Mouse (Mus musculus) bone marrow macrophage, adult 2 months (primary cell): ENCODE results near the gene Mdm2.

ENCODE experiments used
- CTCF ChIP-seq: IDR thresholded peaks from 2 replicates; pipeline ENCODE4 v1.5.1; 2012; ENCODE audit warnings: low read depth, mild to moderate bottlenecking, low read length, moderate library complexity
- POLR2A ChIP-seq: IDR thresholded peaks from 2 replicates; pipeline ENCODE4 v1.6.1; 2012; ENCODE audit warnings: mild to moderate bottlenecking, low read depth, low read length, borderline replicate concordance

GRCm38 (mm10) chr10:117712191-117712754, 1.7 kb upstream of the Mdm2 start:
- no peak for TF ChIP-seq POLR2A
- TF ChIP-seq CTCF = no peak
